ENCODE assay signal across 16 mouse cellular contexts in the genomic region with DNA sequence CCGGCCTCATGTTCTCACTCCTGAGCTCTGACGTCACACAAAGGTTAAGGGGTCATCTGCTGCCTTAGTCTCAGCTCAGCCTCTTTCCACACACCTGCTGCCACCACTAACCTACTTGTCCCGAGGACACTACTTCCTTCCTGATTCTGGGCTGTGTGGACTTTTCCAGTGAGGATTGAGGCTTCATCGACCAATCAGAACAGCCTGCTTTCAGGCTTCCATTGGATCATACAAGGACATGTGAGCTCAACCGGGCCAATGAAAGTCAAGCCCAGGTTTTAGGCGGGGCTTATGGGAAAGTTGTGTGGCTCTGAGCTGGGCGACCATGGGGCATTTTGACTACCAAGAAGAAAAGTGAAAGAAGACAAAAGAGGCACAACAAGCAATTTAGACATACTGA. TPM values are rescaled to one million over a fixed set of nuclear protein-coding genes. Genes with fewer than 3 reads are reported as not detected.
DNase-seq lines count a peak whose midpoint lies in the region.
"Had no signal": no experiment of that assay in that cellular context is flagged by ENCODE, and none has a peak within 500 bp of the region (broad histone marks: within the 10 kb centered on the region; RNA-seq: fewer than 3 reads in every experiment).

No protein-coding gene starts in this region.

- peak overlapping the region; percentile 86 for H3K4me3 ChIP-seq in megakaryocyte, embryonic 14.5 days (replicated peaks)
- H3K4me3 ChIP-seq in heart, embryonic 10.5 days = no peak overlapping the region
- H3K4me3 ChIP-seq: hindbrain, embryonic 15.5 days; limb, embryonic 12.5 days; midbrain, embryonic 13.5 days had no signal

- DNase-seq in 3T3-L1 (ENCODE audit: low read depth, low spot score) (peak; percentile 22), A20 (ENCODE audit: low read depth, low spot score) (peak; percentile 95), R1 (ENCODE audit: low read depth, low spot score) (peak; percentile 83)
- no peak for DNase-seq in cerebellum, postnatal 36 days
- no peak for DNase-seq in heart, embryonic 10.5 days (ENCODE audit: low spot score)
- no peak for DNase-seq in lung, postnatal 14 days
- DNase-seq: adrenal gland, adult 2 months; cerebellum, postnatal 10 days; gastrocnemius, postnatal 36 days; kidney, adult 2 months; lung, embryonic 14.5 days; right cerebral cortex, postnatal 4 days had no signal

- H3K27ac ChIP-seq in heart, embryonic 10.5 days = no peak overlapping the region
- H3K27ac ChIP-seq: hindbrain, embryonic 15.5 days; limb, embryonic 12.5 days; midbrain, embryonic 13.5 days had no signal

- no peaks in the 10 kb centered on the region for H3K27me3 ChIP-seq in megakaryocyte, embryonic 14.5 days (replicated peaks)
- H3K27me3 ChIP-seq in heart, embryonic 10.5 days (ENCODE audit: insufficient read depth, poor library complexity, severe bottlenecking) = peaks cover 21% of the 10 kb centered on the region

- H3K9me3 ChIP-seq in megakaryocyte, embryonic 14.5 days = no peaks in the 10 kb centered on the region
- no peaks in the 10 kb centered on the region for H3K9me3 ChIP-seq in heart, embryonic 10.5 days
- H3K9me3 ChIP-seq: hindbrain, embryonic 15.5 days; limb, embryonic 12.5 days; midbrain, embryonic 13.5 days had no signal

- peaks cover 98% of the 10 kb centered on the region for H3K4me1 ChIP-seq in megakaryocyte, embryonic 14.5 days
- peaks cover 5% of the 10 kb centered on the region for H3K4me1 ChIP-seq in heart, embryonic 10.5 days
- H3K4me1 ChIP-seq: hindbrain, embryonic 15.5 days had no signal

- H3K36me3 ChIP-seq in megakaryocyte, embryonic 14.5 days (replicated peaks; ENCODE audit: low read length) = peaks cover 85% of the 10 kb centered on the region
- no peaks in the 10 kb centered on the region for H3K36me3 ChIP-seq in heart, embryonic 10.5 days
- H3K36me3 ChIP-seq: hindbrain, embryonic 15.5 days; limb, embryonic 12.5 days; midbrain, embryonic 13.5 days had no signal

- WGBS in heart, embryonic 10.5 days = 83% methylated on average over 7 of the region's 7 CpGs

RNA-seq across cellular contexts. Expression of gene Fxyd5, which starts 5.4 kb away (rescaled TPM):
- polyA plus RNA-seq in megakaryocyte, embryonic 14.5 days (2012; ENCODE audit: insufficient read depth, low replicate concordance) = 2,043 and 2,688 TPM in 2 replicates
- polyA plus RNA-seq in heart, embryonic 10.5 days (2016; fragmentation: Nextera tagmentation; extraction: Ambion mirVana) = 24.3 and 26.4 TPM in 2 replicates

RNA-seq across cellular contexts. Expression of gene Fxyd7, which starts 14.3 kb away (rescaled TPM):
- polyA plus RNA-seq in megakaryocyte, embryonic 14.5 days (2012; ENCODE audit: insufficient read depth, low replicate concordance) = 1.0 TPM in 1 of 2 replicates, not detected in the other
- polyA plus RNA-seq in heart, embryonic 10.5 days (2016; fragmentation: Nextera tagmentation; extraction: Ambion mirVana) = 0.22 and 1.5 TPM in 2 replicates

RNA-seq across cellular contexts. Expression of gene Fxyd1, which starts 20.1 kb away (rescaled TPM):
- not detected in 2 replicates for polyA plus RNA-seq in megakaryocyte, embryonic 14.5 days (2012; ENCODE audit: insufficient read depth, low replicate concordance)
- 167 and 365 TPM in 2 replicates for polyA plus RNA-seq in heart, embryonic 10.5 days (2016; fragmentation: Nextera tagmentation; extraction: Ambion mirVana)

RNA-seq across cellular contexts. Expression of gene Lgi4, which starts 22.2 kb away (rescaled TPM):
- polyA plus RNA-seq in megakaryocyte, embryonic 14.5 days (2012; ENCODE audit: insufficient read depth, low replicate concordance) = 0.23 and 0.67 TPM in 2 replicates
- 0.27 and 0.41 TPM in 2 replicates for polyA plus RNA-seq in heart, embryonic 10.5 days (2016; fragmentation: Nextera tagmentation; extraction: Ambion mirVana)

RNA-seq across cellular contexts. Expression of gene Fxyd3, which starts 39.6 kb away (rescaled TPM):
- polyA plus RNA-seq in megakaryocyte, embryonic 14.5 days (2012; ENCODE audit: insufficient read depth, low replicate concordance) = not detected in 2 replicates
- polyA plus RNA-seq in heart, embryonic 10.5 days (2016; fragmentation: Nextera tagmentation; extraction: Ambion mirVana) = 0.53 and 2.0 TPM in 2 replicates

Comparison
In these comparisons a context has a peak if more than half of its experiments do, and no peak if none do; other contexts are left out.
1. DNase-seq: peak in 3T3-L1 (single experiment), A20 (single experiment) and R1 (single experiment); none in cerebellum, postnatal 36 days (0 of 2), heart, embryonic 10.5 days (single experiment) and lung, postnatal 14 days (single experiment).
2. RNA of gene Fxyd5, which starts 5.4 kb away (polyA plus RNA-seq): 2,043 to 2,688 TPM in megakaryocyte, embryonic 14.5 days; 24.3 to 26.4 TPM in heart, embryonic 10.5 days; every median in the first group is over 10 times any median in the second.
3. RNA of gene Fxyd1, which starts 20.1 kb away (polyA plus RNA-seq): 167 to 365 TPM in heart, embryonic 10.5 days; not detected in megakaryocyte, embryonic 14.5 days; every median in the first group is over 100 times any median in the second.